Mouse (Mus musculus): ENCODE results near the gene Fgfr1op2.

DNA sequence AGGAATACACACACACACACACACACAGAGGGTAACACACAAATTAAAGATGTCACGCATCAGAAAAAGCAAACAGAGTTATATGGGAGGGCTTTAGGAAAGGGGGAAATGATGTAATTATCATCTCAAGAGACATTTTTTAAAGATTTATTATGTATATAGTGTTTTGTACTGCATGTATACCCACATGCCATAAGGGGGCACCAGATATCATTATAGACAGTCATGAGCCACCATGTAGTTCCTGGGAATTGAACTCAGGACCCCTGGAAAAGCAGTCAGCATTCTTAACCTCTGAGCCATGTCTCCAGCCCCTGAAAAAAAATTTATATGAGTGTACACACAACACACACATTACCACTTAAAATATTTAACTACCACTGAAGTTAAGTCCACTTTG, 32.4 kb upstream of the Fgfr1op2 start:
- TF ChIP-seq CTCF (IDR thresholded peaks at IDR 0.05) (peak; percentile 21; the same call in 1 of the 2 replicates), EP300 (IDR thresholded peaks at IDR 0.05) (no peak)
